Mouse (Mus musculus): ENCODE data around the gene Ngly1.
A peak's percentile ranks its signal among the peaks of the same experiment; 100 is the strongest.

The Ngly1 gene

GRCm38 (mm10) chr14:16329756-16330155, 80.7 kb downstream of the Ngly1 start:
- no peak for DNase-seq (ENCODE audit: low read depth)

- peak; percentile 29 for DNase-seq (ENCODE audit: low read depth)
Measured at GRCm38 (mm10) chr14:16334260-16334659, 85.2 kb downstream of the Ngly1 start.

GRCm38 (mm10) chr14:16335835-16336417, 86.8 kb downstream of the Ngly1 start:
- DNase-seq (ENCODE audit: low read depth) = no peak

- DNase-seq (ENCODE audit: low read depth) = no peak
Measured at GRCm38 (mm10) chr14:16347505-16347904, 98.4 kb downstream of the Ngly1 start.

- DNase-seq (ENCODE audit: low read depth) = no peak
Measured at GRCm38 (mm10) chr14:16359704-16360103, 110.6 kb downstream of the Ngly1 start.
